Mouse (Mus musculus) activated CD4-positive, CD25-positive, alpha-beta regulatory T cell, adult 9 weeks (primary cell): ENCODE results near the gene Zbtb8a. TPM values are rescaled to one million over a fixed set of nuclear protein-coding genes. Genes with fewer than 3 reads are reported as not detected.

Source experiments
- polyA plus RNA-seq: library from polyadenylated mRNA; unstranded; fragments of 100-300 nt; shearing (Covaris generic); gene quantifications from one replicate; pipeline ENCODE4 v1.2.1, GENCODE M21; 2017

Zbtb8a gene
- 8.7 TPM for polyA plus RNA-seq

DNA sequence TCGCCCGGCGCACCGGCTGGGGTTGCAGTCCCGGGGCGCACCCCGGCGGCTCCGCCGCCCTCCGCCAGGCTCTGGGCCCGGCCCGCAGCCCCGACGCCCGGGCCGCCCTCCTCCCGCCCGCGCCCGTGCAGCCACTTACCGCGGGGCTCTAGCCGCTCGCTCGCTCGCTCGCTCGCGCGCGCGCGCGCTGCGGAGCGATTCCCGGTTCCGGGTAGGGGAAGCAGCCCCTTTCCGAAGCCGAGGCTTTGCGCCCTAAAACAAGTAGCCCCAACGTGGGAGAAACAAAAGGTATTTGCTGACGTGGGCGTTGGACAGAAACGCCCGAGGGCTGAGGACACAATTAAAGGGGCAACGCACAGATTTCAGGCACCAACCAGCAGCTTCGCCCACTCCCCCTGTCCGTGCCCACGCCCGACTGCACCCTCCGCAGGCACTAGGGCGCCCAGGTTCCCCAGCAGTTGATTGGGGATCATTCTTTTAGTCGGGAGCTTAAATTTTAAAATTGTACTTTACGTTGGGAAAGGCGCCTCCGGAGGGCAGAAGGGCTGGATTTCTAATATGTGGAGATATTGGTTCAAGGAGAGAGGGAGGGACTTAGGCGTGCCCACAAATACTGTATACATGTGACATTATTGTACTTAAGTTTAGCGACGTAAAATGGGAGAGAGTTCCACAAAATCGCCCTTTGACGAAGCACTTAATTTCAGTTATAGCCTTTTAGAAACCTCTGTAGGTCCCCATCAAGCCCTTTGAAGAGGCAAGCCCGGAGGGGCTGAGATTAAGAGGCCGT lies at the start of gene Zbtb8a:
TSS of gene Zbtb8a (minus strand) at position 516 of the 790 bp plus-strand sequence.

DNA sequence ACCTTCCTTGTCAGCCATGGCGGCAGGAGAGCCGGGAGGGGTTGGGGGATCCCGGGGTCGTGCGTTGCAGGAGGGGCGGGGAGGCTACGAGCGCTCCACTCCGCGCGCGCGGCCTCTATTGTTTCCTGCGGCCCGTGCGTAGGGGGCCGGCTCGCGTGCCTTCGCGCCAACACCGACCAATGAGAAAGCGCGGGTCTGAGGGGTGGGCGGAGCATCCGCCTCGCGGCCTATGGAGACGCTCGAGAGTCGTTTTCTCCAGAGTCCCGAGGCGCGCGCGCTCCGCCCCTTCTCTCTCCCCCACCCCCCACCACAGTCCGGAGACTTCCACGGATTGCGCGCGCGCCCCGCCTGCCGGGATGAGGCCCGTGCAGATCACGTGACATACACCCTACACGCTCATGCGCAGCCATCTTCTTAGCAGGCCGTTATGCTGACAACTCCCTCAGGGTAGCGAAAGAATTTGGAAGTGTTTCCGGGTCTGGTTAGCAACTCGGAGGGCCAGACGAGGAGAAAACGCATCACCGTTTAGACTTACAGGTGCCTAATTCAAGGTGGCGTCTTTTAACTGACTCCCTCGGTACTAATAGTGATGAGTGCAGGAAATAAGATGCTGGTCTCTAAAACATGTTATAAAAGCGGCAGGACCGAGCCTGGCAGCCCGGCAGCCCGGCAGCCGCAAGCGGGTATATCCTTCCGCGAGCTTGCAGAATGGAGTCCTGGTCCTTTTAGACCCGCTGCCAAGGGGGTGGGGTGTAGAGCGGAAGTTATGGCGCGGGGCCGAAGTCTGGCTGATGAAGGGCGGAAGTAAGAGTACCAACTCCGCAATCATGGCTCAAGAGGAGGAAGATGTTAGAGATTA lies 42.5 kb downstream of the Zbtb8a start, which contains the start of the genes Rbbp4 and Zbtb8os:
TSS of gene Rbbp4 (minus strand) at position 155 of the 859 bp plus-strand sequence.
TSS of gene Zbtb8os (plus strand) at position 480 of the 859 bp plus-strand sequence.

Other genes with a start within 250 kb of the Zbtb8a start
- gene Fndc5, start 241.1 kb downstream of the Zbtb8a start, polyA plus RNA-seq, result not detected
- gene S100pbp, start 188.4 kb downstream of the Zbtb8a start, polyA plus RNA-seq, result 18.2 TPM
- gene Yars, start 188.4 kb downstream of the Zbtb8a start, polyA plus RNA-seq, result 46.0 TPM
- gene C77080, start 116.7 kb downstream of the Zbtb8a start, polyA plus RNA-seq, result 0.21 TPM
- 0.20 TPM for gene Sync, start 90.5 kb downstream of the Zbtb8a start, polyA plus RNA-seq
- gene Rbbp4, start 42.7 kb downstream of the Zbtb8a start, polyA plus RNA-seq, result 389 TPM
- 84.4 TPM for gene Zbtb8os, start 42.4 kb downstream of the Zbtb8a start, polyA plus RNA-seq
- gene Zbtb8b, start 62.7 kb upstream of the Zbtb8a start, polyA plus RNA-seq, result 0.09 TPM
- gene Bsdc1, start 83.5 kb upstream of the Zbtb8a start, polyA plus RNA-seq, result 41.7 TPM
- not detected for gene Tssk3, start 112.9 kb upstream of the Zbtb8a start, polyA plus RNA-seq
- not detected for gene Fam229a, start 113.1 kb upstream of the Zbtb8a start, polyA plus RNA-seq
- gene Marcksl1, start 135.5 kb upstream of the Zbtb8a start, polyA plus RNA-seq, result 11.7 TPM
- 359 TPM for gene Hdac1, start 164.6 kb upstream of the Zbtb8a start, polyA plus RNA-seq
- gene Lck, start 195.5 kb upstream of the Zbtb8a start, polyA plus RNA-seq, result 1,657 TPM
- not detected for gene Fam167b, start 200.4 kb upstream of the Zbtb8a start, polyA plus RNA-seq
- gene Eif3i, start 222.5 kb upstream of the Zbtb8a start, polyA plus RNA-seq, result 207 TPM
- gene Tmem234, start 222.6 kb upstream of the Zbtb8a start, polyA plus RNA-seq, result 247 TPM
- 6.0 TPM for gene Dcdc2b, start 236.1 kb upstream of the Zbtb8a start, polyA plus RNA-seq
- gene Iqcc, start 241.0 kb upstream of the Zbtb8a start, polyA plus RNA-seq, result 45.5 TPM
- 41.1 TPM for gene Ccdc28b, start 245.8 kb upstream of the Zbtb8a start, polyA plus RNA-seq